Mouse (Mus musculus) CH12.LX (cell line): ENCODE results near the gene Stard7. TPM values are rescaled to one million over a fixed set of nuclear protein-coding genes. Genes with fewer than 3 reads are reported as not detected.

Source experiments
- DNase-seq: peaks from one replicate; pipeline ENCODE4 v3.0.0-alpha.2; 2013; ENCODE audit errors: extremely low read depth
- H3K27ac ChIP-seq: 2 replicates; pipeline ENCODE4 v1.5.1; 2012; ENCODE audit warnings: low read depth, mild to moderate bottlenecking, control low read depth, moderate library complexity; ENCODE audit not compliant: insufficient read depth
- H3K27me3 ChIP-seq: replicated peaks from 2 replicates; pipeline ENCODE3; 2012; ENCODE audit warnings: inconsistent platforms
- H3K36me3 ChIP-seq, 2 experiments: replicated peaks in 1 of 2; 2 replicates each; pipeline versions ENCODE3 to v1.6.1; 2012; ENCODE audit warnings: inconsistent platforms in 1 of 2, low read length in 1 of 2, mild to moderate bottlenecking in 1 of 2, mixed read lengths in 1 of 2, moderate library complexity in 1 of 2; ENCODE audit not compliant: control insufficient read depth in 1 of 2, insufficient read depth in 1 of 2
- H3K4me1 ChIP-seq, 2 experiments: 2 replicates each; pipeline ENCODE4 v1.6.1; 2012; ENCODE audit warnings: inconsistent platforms in 1 of 2, moderate library complexity in 1 of 2; ENCODE audit not compliant: insufficient read depth in 2 of 2, control insufficient read depth in 1 of 2
- H3K4me2 ChIP-seq: 2 replicates; pipeline ENCODE4 v1.6.1; 2012; ENCODE audit warnings: low read depth, mild to moderate bottlenecking, control low read depth; ENCODE audit not compliant: poor library complexity, insufficient read depth, severe bottlenecking
- H3K4me3 ChIP-seq, 3 experiments: fragments of 150-350 bp in 1 of 3; sonication (generic) in 1 of 3; replicated peaks in 1 of 3; 2 replicates each; pipeline versions ENCODE3 to v1.5.1; 2011 to 2012; ENCODE audit warnings: low read depth in 2 of 3, low read length in 2 of 3, mild to moderate bottlenecking in 2 of 3, moderate library complexity in 2 of 3, control low read depth in 1 of 3, improper control_type of control experiment in 1 of 3, inconsistent platforms in 1 of 3, mixed read lengths in 1 of 3; ENCODE audit not compliant: poor library complexity in 1 of 3
- H3K79me2 ChIP-seq: replicated peaks from 2 replicates; pipeline ENCODE4 v1.6.1; 2012; ENCODE audit warnings: mild to moderate bottlenecking, moderate library complexity; ENCODE audit not compliant: control insufficient read depth, poor library complexity, insufficient read depth, severe bottlenecking; ENCODE audit errors: extremely low read depth
- H3K9ac ChIP-seq: 2 replicates; pipeline ENCODE4 v1.6.1; 2012; ENCODE audit warnings: low read depth, mild to moderate bottlenecking, control low read depth, moderate library complexity; ENCODE audit not compliant: insufficient read depth
- H3K9me3 ChIP-seq: replicated peaks from 2 replicates; pipeline ENCODE3; 2012; ENCODE audit warnings: low read length, inconsistent platforms, mixed read lengths
- BHLHE40 ChIP-seq: IDR thresholded peaks from 2 replicates; pipeline ENCODE4 v1.6.1; 2011; ENCODE audit warnings: mild to moderate bottlenecking, low read depth, low read length, improper control_type of control experiment
- CHD1 ChIP-seq: IDR thresholded peaks from 2 replicates; pipeline ENCODE4 v1.6.1; 2012; ENCODE audit warnings: low read depth, low read length, improper control_type of control experiment, inconsistent platforms
- CHD2 ChIP-seq: IDR thresholded peaks from 2 replicates; pipeline ENCODE4 v1.6.1; 2011; ENCODE audit warnings: low read length, improper control_type of control experiment
- CTCF ChIP-seq, 2 experiments: IDR thresholded peaks in 1 of 2; conservative IDR thresholded peaks in 1 of 2; 2 replicates each; pipeline ENCODE4 v1.5.1; 2011 to 2012; ENCODE audit warnings: low read depth in 2 of 2, low read length in 2 of 2, improper control_type of control experiment in 1 of 2, inconsistent platforms in 1 of 2, mild to moderate bottlenecking in 1 of 2, moderate library complexity in 1 of 2
- E2F4 ChIP-seq: IDR thresholded peaks from 2 replicates; pipeline ENCODE4 v1.6.1; 2011; ENCODE audit warnings: low read depth, low read length, improper control_type of control experiment; ENCODE audit not compliant: insufficient replicate concordance
- ELF1 ChIP-seq: IDR thresholded peaks from 2 replicates; pipeline ENCODE4 v1.6.1; 2014; ENCODE audit warnings: low read depth, mild to moderate bottlenecking, inconsistent platforms, low read length, improper control_type of control experiment
- EP300 ChIP-seq: IDR thresholded peaks from 2 replicates; pipeline ENCODE4 v1.6.1; 2011; ENCODE audit warnings: low read length, improper control_type of control experiment
- ETS1 ChIP-seq: conservative IDR thresholded peaks from 2 replicates; pipeline ENCODE4 v1.6.1; 2012; ENCODE audit warnings: low read depth, mild to moderate bottlenecking, inconsistent platforms, low read length, improper control_type of control experiment, moderate library complexity
- GABPA ChIP-seq: IDR thresholded peaks from 2 replicates; pipeline ENCODE4 v1.6.1; 2012; ENCODE audit warnings: low read depth, low read length, improper control_type of control experiment, inconsistent platforms; ENCODE audit not compliant: insufficient replicate concordance
- IRF4 ChIP-seq: IDR thresholded peaks from 2 replicates; pipeline ENCODE4 v1.6.1; 2014; ENCODE audit warnings: low read depth, mild to moderate bottlenecking, inconsistent platforms, low read length, improper control_type of control experiment
- JUN ChIP-seq: IDR thresholded peaks from 2 replicates; pipeline ENCODE4 v1.6.1; 2011; ENCODE audit warnings: low read depth, mild to moderate bottlenecking, low read length, improper control_type of control experiment, moderate library complexity; ENCODE audit not compliant: insufficient read depth
- JUND ChIP-seq: conservative IDR thresholded peaks from 2 replicates; pipeline ENCODE4 v1.6.1; 2011; ENCODE audit warnings: low read depth, low read length, improper control_type of control experiment
- KAT2A ChIP-seq: IDR thresholded peaks from 2 replicates; pipeline ENCODE4 v1.6.1; 2012; ENCODE audit warnings: low read length, improper control_type of control experiment, inconsistent platforms; ENCODE audit not compliant: insufficient replicate concordance
- MAFK ChIP-seq: IDR thresholded peaks from 2 replicates; pipeline ENCODE4 v1.6.1; 2011; ENCODE audit warnings: low read length, improper control_type of control experiment; ENCODE audit not compliant: insufficient replicate concordance
- MAX ChIP-seq: IDR thresholded peaks from 2 replicates; pipeline ENCODE4 v1.6.1; 2011; ENCODE audit warnings: low read length, improper control_type of control experiment
- MAZ ChIP-seq: IDR thresholded peaks from 2 replicates; pipeline ENCODE4 v1.6.1; 2012; ENCODE audit warnings: low read depth, mild to moderate bottlenecking, inconsistent platforms, low read length, improper control_type of control experiment, moderate library complexity
- MEF2A ChIP-seq: IDR thresholded peaks from 2 replicates; pipeline ENCODE4 v1.6.1; 2014; ENCODE audit warnings: low read depth, mild to moderate bottlenecking, inconsistent platforms, low read length, improper control_type of control experiment, borderline replicate concordance
- MXI1 ChIP-seq: IDR thresholded peaks from 2 replicates; pipeline ENCODE4 v1.6.1; 2011; ENCODE audit warnings: mild to moderate bottlenecking, low read depth, low read length, improper control_type of control experiment
- MYC ChIP-seq: IDR thresholded peaks from 2 replicates; pipeline ENCODE4 v1.6.1; 2011; ENCODE audit warnings: low read depth, mild to moderate bottlenecking, improper control_type of control experiment, low read length
- NELFE ChIP-seq: IDR thresholded peaks from 2 replicates; pipeline ENCODE4 v1.6.1; 2011; ENCODE audit warnings: low read depth, low read length, improper control_type of control experiment
- NRF1 ChIP-seq: IDR thresholded peaks from 2 replicates; pipeline ENCODE4 v1.6.1; 2014; ENCODE audit warnings: low read depth, mild to moderate bottlenecking, inconsistent platforms, low read length, improper control_type of control experiment, moderate library complexity
- PAX5 ChIP-seq: IDR thresholded peaks from 2 replicates; pipeline ENCODE4 v1.6.1; 2012; ENCODE audit warnings: low read length, inconsistent platforms, mixed read lengths
- POLR2A ChIP-seq: IDR thresholded peaks from 2 replicates; pipeline ENCODE4 v1.6.1; 2011; ENCODE audit warnings: low read depth, mild to moderate bottlenecking, improper control_type of control experiment, low read length
- POLR2AphosphoS2 ChIP-seq: IDR thresholded peaks from 2 replicates; pipeline ENCODE4 v1.6.1; 2011; ENCODE audit warnings: low read depth, low read length, improper control_type of control experiment
- RAD21 ChIP-seq: IDR thresholded peaks from 2 replicates; pipeline ENCODE4 v1.6.1; 2011; ENCODE audit warnings: low read depth, mild to moderate bottlenecking, low read length, improper control_type of control experiment, moderate library complexity
- RCOR1 ChIP-seq: conservative IDR thresholded peaks from 2 replicates; pipeline ENCODE4 v1.6.1; 2012; ENCODE audit warnings: low read depth, mild to moderate bottlenecking, inconsistent platforms, low read length, improper control_type of control experiment
- SIN3A ChIP-seq: IDR thresholded peaks from 2 replicates; pipeline ENCODE4 v1.6.1; 2012; ENCODE audit warnings: low read length, improper control_type of control experiment, inconsistent platforms
- SMC3 ChIP-seq: IDR thresholded peaks from 2 replicates; pipeline ENCODE4 v1.6.1; 2011; ENCODE audit warnings: low read depth, low read length, improper control_type of control experiment
- TBP ChIP-seq: conservative IDR thresholded peaks from 2 replicates; pipeline ENCODE4 v1.6.1; 2011; ENCODE audit warnings: low read depth, low read length, improper control_type of control experiment
- TCF12 ChIP-seq: IDR thresholded peaks from 2 replicates; pipeline ENCODE4 v1.6.1; 2014; ENCODE audit warnings: low read depth, mild to moderate bottlenecking, inconsistent platforms, low read length, improper control_type of control experiment
- UBTF ChIP-seq: IDR thresholded peaks from 2 replicates; pipeline ENCODE4 v1.6.1; 2012; ENCODE audit warnings: low read depth, mild to moderate bottlenecking, inconsistent platforms, low read length, improper control_type of control experiment, moderate library complexity
- USF1 ChIP-seq: IDR thresholded peaks from 2 replicates; pipeline ENCODE4 v1.6.1; 2014; ENCODE audit warnings: low read depth, mild to moderate bottlenecking, inconsistent platforms, low read length, improper control_type of control experiment
- USF2 ChIP-seq: conservative IDR thresholded peaks from 2 replicates; pipeline ENCODE4 v1.6.1; 2011; ENCODE audit warnings: low read depth, low read length, improper control_type of control experiment
- ZC3H11A ChIP-seq: IDR thresholded peaks from 2 replicates; pipeline ENCODE4 v1.6.1; 2012; ENCODE audit warnings: low read depth, mild to moderate bottlenecking, inconsistent platforms, low read length, improper control_type of control experiment
- ZKSCAN1 ChIP-seq: IDR thresholded peaks from 2 replicates; pipeline ENCODE4 v1.6.1; 2012; ENCODE audit warnings: low read depth, inconsistent platforms, low read length, improper control_type of control experiment, borderline replicate concordance
- ZMIZ1 ChIP-seq: IDR thresholded peaks from 2 replicates; pipeline ENCODE4 v1.6.1; 2012; ENCODE audit warnings: low read depth, mild to moderate bottlenecking, inconsistent platforms, low read length, improper control_type of control experiment
- ZNF384 ChIP-seq: IDR thresholded peaks from 2 replicates; pipeline ENCODE4 v1.6.1; 2012; ENCODE audit warnings: low read depth, low read length, improper control_type of control experiment, inconsistent platforms
- dilution Hi-C: fragments of 300-500 bp; cut with MboI; formaldehyde crosslinking; loops from 2 replicates; pipeline ENCODE4 v1.14.3; 2020; ENCODE audit warnings: low sequenced_read_pairs; ENCODE audit not compliant: extremely low pct_unique_long_range_greater_than_20kb, extremely low pct_ligation_motif_present
- in situ Hi-C: fragments of 300-500 bp; cut with MboI; formaldehyde crosslinking; loops from 3 replicates; pipeline ENCODE4 v1.14.3; 2019; ENCODE audit warnings: low sequenced_read_pairs, low pct_ligation_motif_present, low pct_unique_long_range_greater_than_20kb, mixed read lengths
- polyA plus RNA-seq: library from polyadenylated mRNA; unstranded; fragments of >175 nt; gene quantifications from 2 replicates; pipeline ENCODE4 v1.2.1, GENCODE M21; 2012; ENCODE audit warnings: low read depth; ENCODE audit not compliant: insufficient read length
- total RNA-seq, 2 experiments: library from RNA; depleted of rRNA; stranded (reverse); fragments of 300-350 nt in 1 of 2; fragments of >200 nt in 1 of 2; gene quantifications; 2 replicates each; pipeline ENCODE4 v1.2.3; 2012 to 2014

Stard7 gene
- 69.0 and 71.4 TPM in 2 replicates for total RNA-seq (2012; rRNA removed)
- 122 and 135 TPM in 2 replicates for total RNA-seq (2014; rRNA removed)
- 66.8 and 80.6 TPM in 2 replicates for polyA plus RNA-seq

DNA sequence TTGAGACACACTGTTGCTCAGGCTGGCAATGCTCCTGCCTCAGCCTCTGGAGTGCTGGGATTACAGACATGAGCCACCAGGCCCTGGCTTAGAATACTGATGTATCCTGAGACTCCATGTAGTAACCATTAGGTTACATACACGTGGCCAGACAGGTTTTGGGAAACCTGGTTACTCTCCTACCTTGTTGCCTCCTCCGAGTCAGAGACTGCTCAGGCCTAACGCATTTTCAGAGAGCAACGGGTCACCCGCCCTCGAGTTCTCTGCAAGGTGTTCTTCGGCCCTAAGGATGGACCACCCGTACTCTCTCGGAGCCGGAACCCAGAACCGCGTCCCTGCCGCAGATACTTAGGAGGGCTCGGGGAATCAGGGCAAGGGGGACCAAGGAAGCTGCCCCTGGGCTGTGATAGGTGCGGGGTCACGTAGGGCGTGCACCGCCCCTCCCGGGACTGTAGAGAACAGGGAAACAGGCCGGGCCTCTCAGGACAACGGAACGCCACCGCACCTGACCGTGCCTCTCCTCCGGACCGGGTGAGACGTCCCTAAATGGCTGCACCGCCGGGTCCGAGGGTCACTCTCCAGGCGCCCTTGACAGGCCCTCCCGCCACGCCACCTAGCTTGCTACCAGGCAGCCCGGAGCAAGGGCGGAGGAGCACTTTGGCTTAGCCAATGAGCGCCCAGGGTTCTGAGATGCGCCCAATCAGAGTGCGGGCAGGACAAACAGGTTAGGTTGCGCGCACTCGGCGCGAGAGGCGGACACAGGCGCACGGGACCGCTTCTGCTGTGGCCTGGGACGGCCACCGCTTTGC is at the start of gene Stard7:
Stard7 (plus strand) TSS at position 728 of the 809 bp plus-strand sequence.
- peak within 1 kb of the TSS; percentile 75 for H3K9ac ChIP-seq
- in situ Hi-C loops (no loop called here), dilution Hi-C loops (no loop called here)
- peak within 1 kb of the TSS; percentile 89 to 95 (median 94) for H3K4me3 ChIP-seq
- peaks cover 34% of the 10 kb centered on the region for H3K79me2 ChIP-seq
- peak within 1 kb of the TSS; percentile 95 for H3K4me2 ChIP-seq
- DNase-seq: peak; percentile 93
- H3K27ac ChIP-seq: peak within 1 kb of the TSS; percentile 78
- H3K27me3 ChIP-seq: no peaks in the 10 kb centered on the region
- peaks cover 3 to 28% of the 10 kb centered on the region in 2 experiments; a peak in 3 of 4 replicates for H3K4me1 ChIP-seq
- H3K36me3 ChIP-seq: peaks cover 0 to 20% of the 10 kb centered on the region in 2 experiments
- no peaks in the 10 kb centered on the region for H3K9me3 ChIP-seq
- TF ChIP-seq CHD1 (no peak), MYC (peak; percentile 46; the same call in 1 of the 2 replicates), CHD2 (peak; percentile 83; the same call in 1 of the 2 replicates), MAX (peak; percentile 47; the same call in 1 of the 2 replicates), IRF4 (no peak; the same call in 1 of the 2 replicates), ZMIZ1 (0 out of 2 replicates have a peak, but pooled peaks have one; percentile 23), MXI1 (peak; percentile 14; the same call in 1 of the 2 replicates), MEF2A (no peak; the same call in 1 of the 2 replicates), POLR2A (peak; percentile 69; the same call in 1 of the 2 replicates), JUN (no peak), NRF1 (peak; percentile 59), PAX5 (no peak), E2F4 (0 out of 2 replicates have a peak, but pooled peaks have one; percentile 49), USF1 (no peak), MAFK (no peak), ZKSCAN1 (no peak), JUND (no peak), TBP (peak; percentile 62; the same call in 1 of the 2 replicates), ETS1 (no peak), TCF12 (peak; percentile 55; the same call in 1 of the 2 replicates), SMC3 (no peak), USF2 (no peak), GABPA (no peak; the same call in 1 of the 2 replicates), SIN3A (peak; percentile 87), POLR2AphosphoS2 (no peak; the same call in 1 of the 2 replicates), EP300 (no peak), ZC3H11A (no peak), BHLHE40 (peak; percentile 91), MAZ (0 out of 2 replicates have a peak, but pooled peaks have one; percentile 28), RCOR1 (no peak), KAT2A (0 out of 2 replicates have a peak, but pooled peaks have one; percentile 69), UBTF (peak; percentile 57; the same call in 1 of the 2 replicates), RAD21 (no peak), NELFE (no peak; the same call in none of the 2 replicates), ZNF384 (no peak), CTCF (conservative IDR thresholded peaks at IDR 0.05 in 1 of 2, IDR thresholded peaks at IDR 0.05 in 1 of 2; ENCODE audit: low read depth in 2 of 2, low read length in 2 of 2) (no peak), ELF1 (peak; percentile 55)
